Mouse (Mus musculus) kidney, adult 2 months (tissue): ENCODE results near the gene Nol3.

Source experiments
- CTCF ChIP-seq: fragments of 200-500 bp; conservative IDR thresholded peaks from 2 replicates; pipeline ENCODE4 v1.5.1; 2011; ENCODE audit warnings: low read depth, mild to moderate bottlenecking, control low read depth, low read length, moderate library complexity, mixed read lengths; ENCODE audit not compliant: insufficient read depth, insufficient read length
- POLR2A ChIP-seq: fragments of 200-500 bp; IDR thresholded peaks from one replicate; pipeline ENCODE4 v1.6.1; 2011; ENCODE audit warnings: low read depth, low read length, control low read depth

GRCm38 (mm10) chr8:105258911-105259720 lies 16.8 kb upstream of the Nol3 start:
- no peak for TF ChIP-seq CTCF
- TF ChIP-seq POLR2A, result no peak
